Mouse (Mus musculus): Measurements from ENCODE around the gene Polr3a. TPM values are rescaled to one million over a fixed set of nuclear protein-coding genes. Genes with fewer than 3 reads are reported as not detected.
A peak's percentile ranks its signal among the peaks of the same experiment; 100 is the strongest.
"Not testable (repeated sequence)": the region's sequence is repeated elsewhere in the genome, so short reads cannot be mapped to it uniquely, and the experiment has no call there.

The Polr3a gene
- polyA plus RNA-seq, 1 experiment from 2014 or later = 20.1 TPM

DNA sequence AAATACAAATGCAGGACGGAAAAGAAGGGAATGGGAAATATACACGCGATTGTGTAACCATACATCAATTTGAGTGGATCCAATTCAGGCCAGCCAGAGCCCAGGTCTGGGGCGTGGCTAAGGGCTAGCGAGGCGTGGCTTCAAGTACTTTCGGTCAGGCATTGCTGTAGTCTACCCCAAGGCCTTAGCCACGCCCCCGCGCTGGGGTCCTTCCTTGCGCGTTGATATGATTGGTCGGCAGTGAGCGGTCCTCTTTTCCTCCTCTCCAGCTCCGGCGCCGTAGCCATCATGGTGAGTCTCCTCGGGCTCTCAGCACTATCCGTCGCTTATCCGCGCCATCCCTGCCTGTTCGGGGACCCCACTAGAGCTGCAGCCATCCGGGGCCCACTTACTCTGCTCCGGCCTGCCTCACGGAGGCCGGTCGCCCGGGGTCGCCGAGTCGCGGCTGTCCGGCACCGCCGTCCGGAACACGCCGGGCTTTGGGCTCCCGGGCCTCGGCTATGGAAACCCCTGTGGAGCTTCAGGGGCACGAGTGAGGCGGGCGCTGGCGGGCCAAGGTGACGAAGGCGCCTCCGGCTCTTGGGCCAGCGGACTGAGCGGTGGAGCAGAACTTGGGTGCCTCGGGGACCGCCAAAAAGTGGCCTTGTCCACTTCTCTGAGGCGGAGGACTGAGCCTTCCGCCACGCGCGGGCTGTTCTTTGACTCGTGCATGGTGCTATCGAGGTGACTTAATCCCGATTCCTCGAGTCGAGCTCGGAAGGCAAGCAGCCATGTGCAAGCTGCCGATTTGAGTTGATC lies 3.8 kb upstream of the Polr3a start:
- H3K4me2 ChIP-seq (replicated peaks) = peak overlapping the region; percentile 92
- H3K36me3 ChIP-seq = peaks cover 37% of the 10 kb centered on the region
- H3K27ac ChIP-seq = peak overlapping the region; percentile 90
- ATAC-seq (ENCODE audit: low FRiP score, low read depth) = peak; percentile 93
- H3K4me3 ChIP-seq = peak overlapping the region; percentile 92
- peak overlapping the region; percentile 98 for H3K9ac ChIP-seq
- H3K27me3 ChIP-seq = no peaks in the 10 kb centered on the region
- under 1% methylated on average over 64 of the region's 64 CpGs for WGBS
- H3K9me3 ChIP-seq = no peaks in the 10 kb centered on the region
- peaks cover 45% of the 10 kb centered on the region for H3K4me1 ChIP-seq

- H3K4me2 ChIP-seq (replicated peaks); H3K9ac ChIP-seq; H3K27ac ChIP-seq; H3K9me3 ChIP-seq; H3K4me3 ChIP-seq; ATAC-seq (ENCODE audit: low FRiP score, low read depth); H3K27me3 ChIP-seq: not testable (repeated sequence)
- Histone ChIP-seq H3K36me3 (peaks cover 28% of the 10 kb centered on the region), H3K4me1 (peaks cover 44% of the 10 kb centered on the region)
- 90% methylated on average over 7 of the region's 7 CpGs for WGBS
Measured at GRCm38 (mm10) chr14:24489772-24490171, 2.9 kb upstream of the Polr3a start.

GRCm38 (mm10) chr14:24486241-24486767 lies 554 bp downstream of the Polr3a start:
- no peak for ATAC-seq (ENCODE audit: low FRiP score, low read depth)
- Histone ChIP-seq H3K36me3 (peaks cover 30% of the 10 kb centered on the region), H3K9me3 (no peaks in the 10 kb centered on the region), H3K27ac (no peak overlapping the region), H3K4me2 (replicated peaks) (peak overlapping the region; percentile 80), H3K27me3 (no peaks in the 10 kb centered on the region), H3K9ac (peak overlapping the region; percentile 86), H3K4me1 (peaks cover 9% of the 10 kb centered on the region), H3K4me3 (peak overlapping the region; percentile 85)
- 6% methylated on average over 13 of the region's 13 CpGs for WGBS

GRCm38 (mm10) chr14:24468806-24469205 lies 18.1 kb downstream of the Polr3a start:
- Histone ChIP-seq H3K36me3 (peaks cover 98% of the 10 kb centered on the region), H3K9me3 (no peaks in the 10 kb centered on the region), H3K4me1 (no peaks in the 10 kb centered on the region), H3K9ac (no peak overlapping the region), H3K4me3 (no peak overlapping the region), H3K27ac (no peak overlapping the region), H3K4me2 (replicated peaks) (no peak overlapping the region), H3K27me3 (no peaks in the 10 kb centered on the region)
- ATAC-seq (ENCODE audit: low FRiP score, low read depth) = no peak
- 90% methylated on average over 6 of the region's 6 CpGs for WGBS

GRCm38 (mm10) chr14:24458191-24458590 lies 28.7 kb downstream of the Polr3a start:
- H3K4me2 ChIP-seq (replicated peaks) = no peak overlapping the region
- H3K9ac ChIP-seq = no peak overlapping the region
- H3K27ac ChIP-seq = no peak overlapping the region
- no peaks in the 10 kb centered on the region for H3K27me3 ChIP-seq
- no peaks in the 10 kb centered on the region for H3K4me1 ChIP-seq
- ATAC-seq (ENCODE audit: low FRiP score, low read depth) = no peak
- H3K4me3 ChIP-seq = no peak overlapping the region
- no peaks in the 10 kb centered on the region for H3K9me3 ChIP-seq
- WGBS = 88% methylated on average over 3 of the region's 3 CpGs
- peaks cover 99% of the 10 kb centered on the region for H3K36me3 ChIP-seq

DNA sequence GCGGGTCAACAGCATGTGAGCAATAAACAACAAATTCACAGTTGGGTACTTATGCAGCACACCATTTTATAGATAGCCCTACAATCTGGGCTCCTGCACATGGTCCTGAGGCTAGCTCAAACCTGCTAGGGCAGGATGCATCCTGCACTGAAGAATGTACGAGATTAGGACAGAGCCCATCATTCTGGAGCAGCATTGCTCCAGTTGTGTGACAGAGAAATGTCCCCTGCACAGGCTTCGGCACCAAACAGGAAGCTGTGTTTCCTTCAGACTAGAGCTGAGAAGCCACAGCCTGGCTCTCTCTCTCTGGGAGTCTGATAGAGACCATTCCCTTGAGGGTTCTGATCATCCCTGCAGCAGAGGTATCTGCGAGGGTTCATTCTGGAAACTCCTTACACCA lies 43.3 kb downstream of the Polr3a start:
- not testable (repeated sequence) for H3K27ac ChIP-seq; H3K4me3 ChIP-seq; H3K4me1 ChIP-seq; ATAC-seq (ENCODE audit: low FRiP score, low read depth); H3K9ac ChIP-seq; H3K27me3 ChIP-seq; H3K9me3 ChIP-seq; H3K4me2 ChIP-seq (replicated peaks)
- WGBS = 85% methylated on average over 4 of the region's 4 CpGs
- peaks cover 22% of the 10 kb centered on the region for H3K36me3 ChIP-seq

Other genes starting within 250 kb of the Polr3a start
- gene Dlg5, start 241.1 kb downstream of the Polr3a start, polyA plus RNA-seq (2015; fragmentation: Nextera tagmentation; extraction: Ambion mirVana) = 30.2 and 31.5 TPM in 2 replicates
- gene E330034G19Rik, start 193.8 kb downstream of the Polr3a start, polyA plus RNA-seq (2015; fragmentation: Nextera tagmentation; extraction: Ambion mirVana) = 0.10 TPM in 1 of 2 replicates, not detected in the other
- gene Rps24, start 67 bp upstream of the Polr3a start, polyA plus RNA-seq (2015; fragmentation: Nextera tagmentation; extraction: Ambion mirVana) = 927 and 945 TPM in 2 replicates